Mouse (Mus musculus): ENCODE results near the gene Asna1. TPM values are rescaled to one million over a fixed set of nuclear protein-coding genes. Genes with fewer than 3 reads are reported as not detected.
A peak's percentile ranks its signal among the peaks of the same experiment; 100 is the strongest.

Gene Asna1
- total RNA-seq, 2 experiments from 2014 or later = 49.7 to 50.8 TPM

GRCm38 (mm10) chr8:84977435-84978247 is 47.4 kb downstream of the Asna1 start:
- intact Hi-C loops (cut with DNase I) = no loop called here
- peak; percentile 44 to 73 for DNase-seq

- intact Hi-C loops (cut with DNase I) = no loop called here
- DNase-seq = no peak
Measured at GRCm38 (mm10) chr8:84976763-84977434, 48.2 kb downstream of the Asna1 start.

GRCm38 (mm10) chr8:84976031-84976762 is 48.9 kb downstream of the Asna1 start:
- intact Hi-C loops (cut with DNase I) = no loop called here

GRCm38 (mm10) chr8:84975434-84975833 is 49.6 kb downstream of the Asna1 start:
- DNase-seq = no peak
- intact Hi-C loops (cut with DNase I) = no loop called here

More at GRCm38 (mm10) chr8:84976031-84976762, 48.9 kb downstream of the Asna1 start:
- DNase-seq = peak; percentile 93 to 94

DNA sequence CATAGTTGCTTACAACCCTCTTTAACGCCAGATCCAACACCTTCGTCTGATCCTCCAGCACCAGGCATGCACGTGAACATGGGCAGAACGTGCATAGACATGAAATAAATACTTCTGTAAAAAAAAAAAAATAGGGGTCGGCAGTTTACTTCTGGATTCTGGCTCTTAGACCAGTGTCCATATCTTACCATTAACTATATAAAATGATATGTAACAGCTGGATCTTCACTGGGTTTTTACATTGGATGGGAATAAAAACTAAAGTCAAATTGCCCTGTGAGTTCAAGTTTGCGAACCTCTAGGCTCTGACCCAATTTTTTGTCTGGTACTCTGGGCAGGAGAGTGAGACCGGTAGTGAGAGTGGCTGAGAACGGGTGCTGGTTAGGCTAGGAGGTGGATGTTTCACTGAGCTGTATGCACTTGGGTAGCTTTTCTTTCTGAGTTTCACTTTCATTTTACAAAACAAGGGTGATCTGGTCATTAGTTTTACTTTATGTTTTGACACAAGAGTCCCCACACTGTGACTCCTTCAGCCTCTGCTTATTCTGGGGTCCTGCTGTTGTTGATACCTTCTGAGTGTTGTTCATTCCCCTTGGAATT is 50.4 kb downstream of the Asna1 start:
- intact Hi-C loops (cut with DNase I) = loop anchor here (1.0 kb wide), 1 partner anchor 16 kb away; the partner anchor contains the start of gene Hook2
- DNase-seq = no peak

DNA sequence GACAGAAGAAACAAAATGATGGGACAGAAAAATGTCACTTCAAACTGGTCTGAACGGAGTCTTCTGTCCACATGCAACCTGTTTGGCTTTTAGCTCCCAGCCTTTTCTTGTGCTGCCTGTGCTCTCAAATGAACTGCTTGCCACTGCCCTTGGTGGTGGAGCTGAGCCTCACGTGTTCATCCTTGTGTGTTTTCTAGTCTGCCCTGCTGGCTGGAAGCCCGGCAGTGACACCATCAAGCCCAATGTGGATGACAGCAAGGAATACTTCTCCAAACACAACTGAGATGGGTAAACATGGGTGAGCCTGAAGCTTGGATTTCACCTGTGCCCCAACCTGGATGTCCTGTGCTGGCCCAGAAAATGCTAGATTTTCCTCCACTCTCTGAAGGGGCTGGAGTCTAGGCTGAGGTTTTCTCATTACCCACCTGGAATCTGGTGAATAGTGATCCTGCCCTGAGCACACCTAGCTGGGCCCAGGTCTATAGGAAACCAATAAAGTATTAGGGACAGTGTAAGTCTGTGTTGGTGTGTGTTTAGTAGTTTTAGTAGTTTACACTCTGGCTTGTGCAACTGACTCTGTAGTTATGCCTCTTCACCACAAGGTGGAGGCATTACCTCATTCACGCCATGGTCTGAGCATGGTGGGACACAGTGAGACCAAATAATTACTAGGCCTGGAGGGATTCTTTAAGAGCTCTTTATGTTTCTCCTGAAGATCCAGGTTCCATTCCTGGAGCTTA is 51.1 kb downstream of the Asna1 start:
- DNase-seq = peak in 1 of 2 experiments; percentile 42
- intact Hi-C loops (cut with DNase I) = loop anchor here (1.0 kb wide), 1 partner anchor 16 kb away; the partner anchor contains the start of gene Hook2

GRCm38 (mm10) chr8:84973079-84973478 is 52.0 kb downstream of the Asna1 start:
- no peak for DNase-seq
- intact Hi-C loops (cut with DNase I) = no loop called here

- intact Hi-C loops (cut with DNase I) = no loop called here
- DNase-seq = no peak
Measured at GRCm38 (mm10) chr8:84970913-84971312, 54.2 kb downstream of the Asna1 start.

GRCm38 (mm10) chr8:84970135-84970790 is 54.8 kb downstream of the Asna1 start:
- intact Hi-C loops (cut with DNase I) = no loop called here
- DNase-seq = no peak

- peak; percentile 65 to 69 for DNase-seq
- intact Hi-C loops (cut with DNase I) = loop anchor here (5.0 kb wide), 1 partner anchor 33 kb away; no protein-coding TSS in a partner anchor
Measured at GRCm38 (mm10) chr8:84969241-84970134, 55.6 kb downstream of the Asna1 start, which contains the start of the genes Gm49661, Prdx2 and Rnaseh2a. Gene Gm49661 (minus strand): TSS chr8:84969433. Gene Prdx2 (plus strand): TSS chr8:84969587. Gene Rnaseh2a (minus strand): TSS chr8:84969767.

DNA sequence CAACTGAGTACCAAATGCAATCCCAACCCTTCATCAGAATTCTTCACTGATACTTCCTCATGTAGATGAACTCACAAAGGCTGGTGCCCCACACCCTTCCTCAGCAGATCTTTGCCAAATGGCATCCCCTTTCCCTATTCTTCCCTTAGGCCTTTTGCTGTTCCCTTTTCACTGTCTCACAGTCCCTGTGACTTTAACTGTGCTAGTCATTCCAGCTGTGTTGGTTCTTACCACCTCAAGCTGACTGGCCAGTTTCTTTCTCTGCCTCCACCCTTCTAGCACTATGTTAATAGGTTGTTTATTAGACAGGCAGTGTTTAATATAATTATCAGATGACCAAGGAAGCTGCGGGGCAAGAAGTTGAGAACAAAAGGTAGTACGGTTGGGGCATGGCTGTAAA is 56.4 kb downstream of the Asna1 start:
- intact Hi-C loops (cut with DNase I) = loop anchor here (5.0 kb wide), 1 partner anchor 34 kb away; no protein-coding TSS in a partner anchor
- no peak for DNase-seq

Small RNA genes lying within 50 kb of the gene (microRNA-seq; reads per million reads assigned to microRNA genes)
- gene Mir7070 = 0 reads per million in 2 experiments

Other genes with a start within 250 kb of the Asna1 start
- 100 to 1,000 TPM; 433 to 510 TPM for gene Nfix, start 224.9 kb downstream of the Asna1 start, total RNA-seq (2021)
- gene Dand5, start 202.5 kb downstream of the Asna1 start, total RNA-seq (2021) = 1 to 10 TPM; 8.3 to 9.9 TPM
- 10 to 100 TPM; 17.7 to 23.0 TPM for gene Gadd45gip1, start 193.8 kb downstream of the Asna1 start, total RNA-seq (2021)
- gene Rad23a, start 184.6 kb downstream of the Asna1 start, total RNA-seq (2021) = 100 to 1,000 TPM; 136 to 151 TPM
- 100 to 1,000 TPM; 153 to 159 TPM for gene Calr, start 178.3 kb downstream of the Asna1 start, total RNA-seq (2021)
- 10 to 100 TPM; 22.1 to 26.2 TPM for gene Farsa, start 168.3 kb downstream of the Asna1 start, total RNA-seq (2021)
- 1 to 10 TPM in 1 of 2 experiments, under 1 TPM in 1; 0.71 to 1.4 TPM for gene Syce2, start 153.2 kb downstream of the Asna1 start, total RNA-seq (2021)
- gene Gcdh, start 131.4 kb downstream of the Asna1 start, total RNA-seq (2021) = 10 to 100 TPM; 25.5 to 45.9 TPM
- gene Klf1, start 123.4 kb downstream of the Asna1 start, total RNA-seq (2021) = not detected
- gene Dnase2a, start 116.7 kb downstream of the Asna1 start, total RNA-seq (2021) = 1 to 10 TPM; 3.7 to 5.1 TPM
- gene Mast1, start 87.9 kb downstream of the Asna1 start, total RNA-seq (2021) = not detected
- gene Rtbdn, start 78.3 kb downstream of the Asna1 start, total RNA-seq (2021) = not detected
- not detected for gene Gm49661, start 55.8 kb downstream of the Asna1 start, total RNA-seq (2021)
- gene Prdx2, start 55.7 kb downstream of the Asna1 start, total RNA-seq (2021) = 100 to 1,000 TPM; 180 to 196 TPM
- gene Rnaseh2a, start 55.5 kb downstream of the Asna1 start, total RNA-seq (2021) = 10 to 100 TPM; 23.3 to 23.8 TPM
- 10 to 100 TPM in 1 of 2 experiments, 1 to 10 TPM in 1; 4.3 to 12.8 TPM for gene Junb, start 46.6 kb downstream of the Asna1 start, total RNA-seq (2021)
- 1 to 10 TPM; 1.4 to 1.5 TPM for gene Hook2, start 34.7 kb downstream of the Asna1 start, total RNA-seq (2021)
- gene Best2, start 10.8 kb downstream of the Asna1 start, total RNA-seq (2021) = not detected
- gene Trir, start 1.5 kb upstream of the Asna1 start, total RNA-seq (2021) = 10 to 100 TPM; 71.9 to 73.6 TPM
- 10 to 100 TPM; 29.3 to 29.7 TPM for gene Tnpo2, start 11.6 kb upstream of the Asna1 start, total RNA-seq (2021)
- gene Fbxw9, start 34.8 kb upstream of the Asna1 start, total RNA-seq (2021) = 1 to 10 TPM; 1.4 to 2.4 TPM
- gene Gm5741, start 42.7 kb upstream of the Asna1 start, total RNA-seq (2021) = not detected
- gene Dhps, start 46.5 kb upstream of the Asna1 start, total RNA-seq (2021) = 10 to 100 TPM; 18.2 to 23.6 TPM
- 10 to 100 TPM; 37.3 to 44.5 TPM for gene Wdr83os, start 55.5 kb upstream of the Asna1 start, total RNA-seq (2021)
- 10 to 100 TPM; 13.5 to 15.6 TPM for gene Wdr83, start 56.0 kb upstream of the Asna1 start, total RNA-seq (2021)
- gene Man2b1, start 58.0 kb upstream of the Asna1 start, total RNA-seq (2021) = 1 to 10 TPM; 9.0 TPM
- gene Zfp791, start 97.8 kb upstream of the Asna1 start, total RNA-seq (2021) = 1 to 10 TPM in 1 of 2 experiments, under 1 TPM in 1; 0.76 to 1.1 TPM
- gene Cks1brt, start 126.6 kb upstream of the Asna1 start, total RNA-seq (2021) = not detected
- not detected for gene Olfr371, start 200.7 kb upstream of the Asna1 start, total RNA-seq (2021)

All from gastrocnemius, postnatal 36 days (tissue).